Mouse (Mus musculus): ENCODE measurements around the gene Nell2. TPM values are rescaled to one million over a fixed set of nuclear protein-coding genes. Genes with fewer than 3 reads are reported as not detected.

The Nell2 gene
- total and polyA plus RNA-seq, 3 experiments, result not detected

- dilution Hi-C loops (cut with MboI; ENCODE audit: extremely low pct_ligation_motif_present, extremely low pct_unique_long_range_greater_than_20kb, low sequenced_read_pairs) (no loop called here), in situ Hi-C loops (cut with MboI; ENCODE audit: low pct_ligation_motif_present, low pct_unique_long_range_greater_than_20kb, low sequenced_read_pairs) (no loop called here)
- DNase-seq (ENCODE audit: extremely low read depth), result no peak
- Histone ChIP-seq H3K27me3 (replicated peaks) (no peaks in the 10 kb centered on the region), H3K9me3 (replicated peaks; ENCODE audit: low read length) (peaks cover 53% of the 10 kb centered on the region), H3K36me3 (replicated peaks in 1 of 2; ENCODE audit: control insufficient read depth in 1 of 2, insufficient read depth in 1 of 2, low read length in 1 of 2) (no peaks in the 10 kb centered on the region), H3K9ac (ENCODE audit: insufficient read depth, low read depth) (no peak overlapping the region), H3K4me2 (ENCODE audit: insufficient read depth, low read depth, poor library complexity, severe bottlenecking) (no peak overlapping the region), H3K27ac (ENCODE audit: insufficient read depth, low read depth) (no peak overlapping the region), H3K4me1 (ENCODE audit: control insufficient read depth in 1 of 2, insufficient read depth in 2 of 2) (no peaks in the 10 kb centered on the region), H3K79me2 (replicated peaks; ENCODE audit: control insufficient read depth, extremely low read depth, insufficient read depth, poor library complexity, severe bottlenecking) (no peaks in the 10 kb centered on the region), H3K4me3 (replicated peaks in 1 of 3; ENCODE audit: low read depth in 2 of 3, low read length in 2 of 3, poor library complexity in 1 of 3) (no peak overlapping the region)
- TF ChIP-seq USF2 (conservative IDR thresholded peaks at IDR 0.05; ENCODE audit: low read depth, low read length), result no peak
- no peak for TF ChIP-seq POLR2A (IDR thresholded peaks at IDR 0.05; ENCODE audit: low read depth, low read length)
- no peak for TF ChIP-seq RAD21 (IDR thresholded peaks at IDR 0.05; ENCODE audit: low read depth, low read length)
- no peak for TF ChIP-seq MEF2A (IDR thresholded peaks at IDR 0.05; ENCODE audit: borderline replicate concordance, low read depth, low read length)
- TF ChIP-seq ZMIZ1 (IDR thresholded peaks at IDR 0.05; ENCODE audit: low read depth, low read length), result no peak
- TF ChIP-seq ELF1 (IDR thresholded peaks at IDR 0.05; ENCODE audit: low read depth, low read length), result no peak
- no peak for TF ChIP-seq NRF1 (IDR thresholded peaks at IDR 0.05; ENCODE audit: low read depth, low read length)
- no peak for TF ChIP-seq HCFC1 (IDR thresholded peaks at IDR 0.05; ENCODE audit: low read depth, low read length)
- TF ChIP-seq MAFK (IDR thresholded peaks at IDR 0.05; ENCODE audit: insufficient replicate concordance, low read length), result no peak
- TF ChIP-seq KAT2A (IDR thresholded peaks at IDR 0.05; ENCODE audit: insufficient replicate concordance, low read length), result no peak
- TF ChIP-seq ZKSCAN1 (IDR thresholded peaks at IDR 0.05; ENCODE audit: borderline replicate concordance, low read depth, low read length), result no peak
- no peak for TF ChIP-seq E2F4 (IDR thresholded peaks at IDR 0.05; ENCODE audit: insufficient replicate concordance, low read depth, low read length)
- TF ChIP-seq CTCF (conservative IDR thresholded peaks at IDR 0.05 in 1 of 2, IDR thresholded peaks at IDR 0.05 in 1 of 2; ENCODE audit: low read depth in 2 of 2, low read length in 2 of 2), result no peak
- TF ChIP-seq UBTF (IDR thresholded peaks at IDR 0.05; ENCODE audit: low read depth, low read length), result no peak
- TF ChIP-seq TBP (conservative IDR thresholded peaks at IDR 0.05; ENCODE audit: low read depth, low read length), result no peak
- no peak for TF ChIP-seq SIN3A (IDR thresholded peaks at IDR 0.05; ENCODE audit: low read length)
- no peak for TF ChIP-seq IRF4 (IDR thresholded peaks at IDR 0.05; ENCODE audit: low read depth, low read length)
- TF ChIP-seq ZNF384 (IDR thresholded peaks at IDR 0.05; ENCODE audit: low read depth, low read length), result no peak
- no peak for TF ChIP-seq JUN (IDR thresholded peaks at IDR 0.05; ENCODE audit: insufficient read depth, low read depth, low read length)
Measured at GRCm38 (mm10) chr15:95314808-95315145, 213.6 kb downstream of the Nell2 start.

DNA sequence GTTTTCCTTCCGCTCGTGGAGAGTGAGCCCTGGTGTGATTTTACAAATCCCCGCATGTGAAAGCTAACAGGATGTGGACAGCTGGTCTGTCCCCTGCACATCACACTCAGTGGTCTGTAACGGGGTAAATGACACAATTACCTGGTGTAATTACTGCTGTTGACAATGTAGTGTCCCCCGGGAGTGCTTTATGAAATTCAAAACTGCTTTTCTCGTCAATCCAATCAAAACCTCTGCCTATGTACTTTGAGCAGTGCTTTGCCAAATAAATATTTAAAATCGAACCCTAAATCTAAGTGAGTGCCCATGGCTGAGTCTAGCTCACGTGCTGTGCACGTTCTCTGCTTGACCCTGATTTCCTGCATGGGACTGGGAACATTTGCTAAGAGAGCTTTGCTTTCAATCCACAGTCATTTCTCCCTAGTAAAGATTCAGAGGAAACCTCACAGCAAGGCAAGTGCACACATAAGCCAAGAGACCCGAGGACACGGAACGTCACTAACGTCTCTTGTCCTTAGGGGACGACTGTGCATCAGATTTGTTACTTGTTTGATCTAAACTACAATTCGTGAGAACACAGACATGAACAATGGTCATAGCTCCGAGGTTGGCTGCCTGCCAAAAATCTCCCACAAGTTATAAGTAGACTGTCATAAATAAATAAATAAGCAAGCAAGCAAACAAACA is 214.1 kb downstream of the Nell2 start:
- H3K4me2 ChIP-seq (ENCODE audit: insufficient read depth, low read depth, poor library complexity, severe bottlenecking), result no peak overlapping the region
- H3K27me3 ChIP-seq (replicated peaks), result no peaks in the 10 kb centered on the region
- dilution Hi-C loops (cut with MboI; ENCODE audit: extremely low pct_ligation_motif_present, extremely low pct_unique_long_range_greater_than_20kb, low sequenced_read_pairs) (no loop called here), in situ Hi-C loops (cut with MboI; ENCODE audit: low pct_ligation_motif_present, low pct_unique_long_range_greater_than_20kb, low sequenced_read_pairs) (no loop called here)
- no peaks in the 10 kb centered on the region for H3K79me2 ChIP-seq (replicated peaks; ENCODE audit: control insufficient read depth, extremely low read depth, insufficient read depth, poor library complexity, severe bottlenecking)
- H3K4me3 ChIP-seq (replicated peaks in 1 of 3; ENCODE audit: low read depth in 2 of 3, low read length in 2 of 3, poor library complexity in 1 of 3), result no peak overlapping the region
- TF ChIP-seq IRF4 (IDR thresholded peaks at IDR 0.05; ENCODE audit: low read depth, low read length) (no peak), E2F4 (IDR thresholded peaks at IDR 0.05; ENCODE audit: insufficient replicate concordance, low read depth, low read length) (no peak), ELF1 (IDR thresholded peaks at IDR 0.05; ENCODE audit: low read depth, low read length) (no peak), MAZ (IDR thresholded peaks at IDR 0.05; ENCODE audit: low read depth, low read length) (no peak), MAFK (IDR thresholded peaks at IDR 0.05; ENCODE audit: insufficient replicate concordance, low read length) (no peak), JUN (IDR thresholded peaks at IDR 0.05; ENCODE audit: insufficient read depth, low read depth, low read length) (no peak), POLR2AphosphoS2 (IDR thresholded peaks at IDR 0.05; ENCODE audit: low read depth, low read length) (no peak), MXI1 (IDR thresholded peaks at IDR 0.05; ENCODE audit: low read depth, low read length) (no peak), USF2 (conservative IDR thresholded peaks at IDR 0.05; ENCODE audit: low read depth, low read length) (no peak), PAX5 (IDR thresholded peaks at IDR 0.05; ENCODE audit: low read length) (no peak), GABPA (IDR thresholded peaks at IDR 0.05; ENCODE audit: insufficient replicate concordance, low read depth, low read length) (no peak), ZC3H11A (IDR thresholded peaks at IDR 0.05; ENCODE audit: low read depth, low read length) (no peak), ZMIZ1 (IDR thresholded peaks at IDR 0.05; ENCODE audit: low read depth, low read length) (no peak)
- H3K27ac ChIP-seq (ENCODE audit: insufficient read depth, low read depth), result no peak overlapping the region
- DNase-seq (ENCODE audit: extremely low read depth), result no peak
- no peaks in the 10 kb centered on the region for H3K36me3 ChIP-seq (replicated peaks in 1 of 2; ENCODE audit: control insufficient read depth in 1 of 2, insufficient read depth in 1 of 2, low read length in 1 of 2)
- H3K9me3 ChIP-seq (replicated peaks; ENCODE audit: low read length), result peaks cover 49% of the 10 kb centered on the region
- H3K4me1 ChIP-seq (ENCODE audit: control insufficient read depth in 1 of 2, insufficient read depth in 2 of 2), result no peaks in the 10 kb centered on the region
- H3K9ac ChIP-seq (ENCODE audit: insufficient read depth, low read depth), result no peak overlapping the region

Data from CH12.LX (cell line).